Mouse (Mus musculus) kidney, adult 2 months (tissue): ENCODE results near the gene Tuba1b.

ENCODE experiments used
- CTCF ChIP-seq: fragments of 200-500 bp; conservative IDR thresholded peaks from 2 replicates; pipeline ENCODE4 v1.5.1; 2011; ENCODE audit warnings: low read depth, mild to moderate bottlenecking, control low read depth, low read length, moderate library complexity, mixed read lengths; ENCODE audit not compliant: insufficient read depth, insufficient read length
- POLR2A ChIP-seq: fragments of 200-500 bp; IDR thresholded peaks from one replicate; pipeline ENCODE4 v1.6.1; 2011; ENCODE audit warnings: low read depth, low read length, control low read depth

GRCm38 (mm10) chr15:98980012-98980614 lies 45.7 kb upstream of the Tuba1b start:
- TF ChIP-seq POLR2A (no peak), CTCF (no peak)
